Mouse (Mus musculus): ENCODE measurements around the gene 2300009A05Rik. TPM values are rescaled to one million over a fixed set of nuclear protein-coding genes. Genes with fewer than 3 reads are reported as not detected.

The 2300009A05Rik gene
- polyA plus RNA-seq, 1 experiment from 2014 or later = 37.7 TPM

Other genes starting within 250 kb of the 2300009A05Rik start
- 37.4 and 37.7 TPM in 2 replicates for gene Map2k5, start 21.3 kb downstream of the 2300009A05Rik start, polyA plus RNA-seq (2016; fragmentation: Nextera tagmentation; extraction: Ambion mirVana)
- gene Iqch, start 203.2 kb upstream of the 2300009A05Rik start, polyA plus RNA-seq (2016; fragmentation: Nextera tagmentation; extraction: Ambion mirVana) = 0.16 and 0.18 TPM in 2 replicates
- gene Aagab, start 203.4 kb upstream of the 2300009A05Rik start, polyA plus RNA-seq (2016; fragmentation: Nextera tagmentation; extraction: Ambion mirVana) = 36.8 and 45.4 TPM in 2 replicates